Mouse (Mus musculus) erythroblast, adult 5-6 weeks (primary cell): ENCODE results near the gene Slbp. TPM values are rescaled to one million over a fixed set of nuclear protein-coding genes. Genes with fewer than 3 reads are reported as not detected.

Experiments
- total RNA-seq, 2 experiments: library from RNA; stranded (forward) in 1 of 2; stranded (reverse) in 1 of 2; fragments of 150-400 nt in 1 of 2; fragments of 200-764, 138-1000 nt in 1 of 2; gene quantifications; 2 replicates each; pipeline versions ENCODE4 v1.2.3 to v1.2.4; 2015 to 2017; ENCODE audit warnings: low replicate concordance in 2 of 2

The Slbp gene
- total RNA-seq, 2 experiments from 2014 or later: 133 to 192 TPM

Other genes starting within 250 kb of the Slbp start
- not detected in 2 replicates for gene Nkx1-1, start 218.6 kb downstream of the Slbp start, total RNA-seq (2015; ENCODE audit: low replicate concordance)
- not detected in 2 replicates for gene Nkx1-1, start 218.6 kb downstream of the Slbp start, total RNA-seq (2017; ENCODE audit: low replicate concordance)
- gene Fam53a, start 22.9 kb downstream of the Slbp start, total RNA-seq (2015; ENCODE audit: low replicate concordance): 3.3 and 6.1 TPM in 2 replicates
- gene Fam53a, start 22.9 kb downstream of the Slbp start, total RNA-seq (2017; ENCODE audit: low replicate concordance): 2.5 and 3.3 TPM in 2 replicates
- gene Gm9903, start 22.6 kb downstream of the Slbp start, total RNA-seq (2015; ENCODE audit: low replicate concordance): not detected in 2 replicates
- gene Gm9903, start 22.6 kb downstream of the Slbp start, total RNA-seq (2017; ENCODE audit: low replicate concordance): not detected in 2 replicates
- gene Tacc3, start 5.6 kb upstream of the Slbp start, total RNA-seq (2015; ENCODE audit: low replicate concordance): 58.2 and 84.0 TPM in 2 replicates
- 72.4 and 139 TPM in 2 replicates for gene Tacc3, start 5.6 kb upstream of the Slbp start, total RNA-seq (2017; ENCODE audit: low replicate concordance)
- 10.0 and 12.3 TPM in 2 replicates for gene Tmem129, start 5.8 kb upstream of the Slbp start, total RNA-seq (2015; ENCODE audit: low replicate concordance)
- 10.1 and 14.2 TPM in 2 replicates for gene Tmem129, start 5.8 kb upstream of the Slbp start, total RNA-seq (2017; ENCODE audit: low replicate concordance)
- not detected in 2 replicates for gene Fgfr3, start 69.1 kb upstream of the Slbp start, total RNA-seq (2015; ENCODE audit: low replicate concordance)
- not detected in 2 replicates for gene Fgfr3, start 69.1 kb upstream of the Slbp start, total RNA-seq (2017; ENCODE audit: low replicate concordance)
- gene Letm1, start 130.2 kb upstream of the Slbp start, total RNA-seq (2015; ENCODE audit: low replicate concordance): 2.5 and 6.7 TPM in 2 replicates
- 6.7 and 7.4 TPM in 2 replicates for gene Letm1, start 130.2 kb upstream of the Slbp start, total RNA-seq (2017; ENCODE audit: low replicate concordance)
- gene Nsd2, start 168.2 kb upstream of the Slbp start, total RNA-seq (2015; ENCODE audit: low replicate concordance): 22.4 and 46.1 TPM in 2 replicates
- 74.6 and 94.0 TPM in 2 replicates for gene Nsd2, start 168.2 kb upstream of the Slbp start, total RNA-seq (2017; ENCODE audit: low replicate concordance)